Mouse (Mus musculus) embryonic facial prominence, embryonic 15.5 days (tissue): ENCODE measurements around the gene Fstl3. TPM values are rescaled to one million over a fixed set of nuclear protein-coding genes. Genes with fewer than 3 reads are reported as not detected.

Experiments
- ATAC-seq: fragments of 200-750 bp; cut with Nextera tagmentation; 2 replicates; pipeline ENCODE4 v1.8.0; 2017; ENCODE audit warnings: low read depth, moderate TSS enrichment; ENCODE audit not compliant: insufficient number of reproducible peaks, low FRiP score, low TSS enrichment
- H3K27ac ChIP-seq: fragments of 300-500 bp; sonication (generic); replicated peaks from 2 replicates; pipeline ENCODE4 v1.5.1; 2015; ENCODE audit warnings: mild to moderate bottlenecking, inconsistent platforms
- H3K27me3 ChIP-seq: fragments of 300-500 bp; sonication (generic); 2 replicates; pipeline ENCODE4 v1.6.1; 2015; ENCODE audit warnings: inconsistent platforms
- H3K36me3 ChIP-seq: fragments of 300-500 bp; sonication (generic); 2 replicates; pipeline ENCODE4 v1.6.1; 2015; ENCODE audit warnings: mild to moderate bottlenecking, inconsistent platforms
- H3K4me1 ChIP-seq: fragments of 300-500 bp; sonication (generic); 2 replicates; pipeline ENCODE4 v1.6.1; 2015; ENCODE audit warnings: inconsistent platforms
- H3K4me2 ChIP-seq: fragments of 300-500 bp; sonication (generic); replicated peaks from 2 replicates; pipeline ENCODE4 v1.6.1; 2015; ENCODE audit warnings: mild to moderate bottlenecking, inconsistent platforms
- H3K4me3 ChIP-seq: fragments of 300-500 bp; sonication (generic); replicated peaks from 2 replicates; pipeline ENCODE4 v1.5.1; 2015; ENCODE audit warnings: mild to moderate bottlenecking, inconsistent platforms
- H3K9ac ChIP-seq: fragments of 300-500 bp; sonication (generic); 2 replicates; pipeline ENCODE4 v1.6.1; 2015; ENCODE audit warnings: inconsistent platforms
- H3K9me3 ChIP-seq: fragments of 300-500 bp; sonication (generic); replicated peaks from 2 replicates; pipeline ENCODE4 v1.6.1; 2016; ENCODE audit warnings: inconsistent platforms
- WGBS: fragments of 180-500 bp; shearing (Covaris S2); methylation state at CpG from one replicate; pipeline ENCODE4 v1.1.7; 2015; 5-methylcytosine and 5-hydroxymethylcytosine counted together
- polyA plus RNA-seq: library from polyadenylated mRNA; unstranded; fragments of >200 nt; fragmentation: Nextera tagmentation; extraction: Ambion mirVana; gene quantifications from 2 replicates; pipeline ENCODE4 v1.2.1, GENCODE M21; 2015

The Fstl3 gene
- polyA plus RNA-seq, 1 experiment from 2014 or later: 20.2 TPM

DNA sequence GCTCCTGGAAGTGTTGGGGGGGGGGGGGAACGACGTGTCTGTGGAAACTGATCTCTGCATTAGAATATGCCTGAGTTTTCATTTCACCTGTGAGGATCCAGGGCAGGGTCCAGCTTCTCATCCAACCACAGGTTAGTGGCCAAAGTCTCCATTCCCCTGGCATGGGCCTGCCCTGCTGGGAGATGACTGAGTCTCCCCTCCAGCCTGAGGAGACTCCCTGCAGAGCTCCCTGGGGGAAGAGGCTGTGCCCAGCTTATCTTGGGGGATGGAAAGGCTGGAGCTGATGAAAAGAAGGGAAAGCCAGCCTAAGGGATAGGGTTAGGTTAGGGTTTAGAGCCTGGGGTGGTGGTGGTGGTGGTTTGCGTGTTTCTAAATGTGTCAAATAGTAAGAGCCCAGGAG lies 24.8 kb downstream of the Fstl3 start:
- H3K9ac ChIP-seq: no peak overlapping the region
- no peak overlapping the region for H3K4me3 ChIP-seq
- no peak overlapping the region for H3K4me2 ChIP-seq
- no peak for ATAC-seq
- H3K27ac ChIP-seq: no peak overlapping the region
- no peaks in the 10 kb centered on the region for H3K36me3 ChIP-seq
- H3K27me3 ChIP-seq: no peaks in the 10 kb centered on the region
- H3K4me1 ChIP-seq: peaks cover 41% of the 10 kb centered on the region
- 39% methylated on average over 3 of the region's 3 CpGs for WGBS
- no peaks in the 10 kb centered on the region for H3K9me3 ChIP-seq

DNA sequence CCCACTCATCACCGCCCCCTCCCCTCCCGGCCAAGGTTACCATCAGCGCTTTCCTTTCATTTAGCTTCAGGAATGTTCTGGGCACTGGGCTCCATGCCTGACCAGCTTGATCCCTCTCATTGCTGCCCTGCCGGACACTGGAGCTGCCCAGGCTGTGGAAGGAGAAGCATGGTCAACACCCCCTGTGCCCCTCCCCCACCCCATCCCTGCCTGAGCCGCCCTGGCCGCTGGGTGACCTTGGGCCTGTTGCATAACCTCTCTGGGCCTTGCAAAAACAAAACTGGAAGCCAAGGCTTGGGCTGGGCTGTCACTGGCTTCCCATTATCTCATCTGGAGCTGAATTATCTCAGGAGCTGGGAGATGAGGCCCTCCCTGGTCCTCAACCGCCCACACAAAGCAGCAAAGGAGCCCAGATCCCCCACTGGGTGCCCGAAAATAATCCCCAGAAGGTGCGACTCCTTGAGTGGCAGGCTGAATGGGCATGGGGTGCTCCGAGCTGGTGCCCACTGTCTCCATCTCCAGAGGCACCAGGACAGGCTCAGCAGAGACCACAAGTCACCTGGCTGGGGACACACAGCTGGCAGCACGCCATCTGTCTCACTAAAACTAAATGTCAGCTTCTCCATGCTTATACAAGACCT lies 25.4 kb downstream of the Fstl3 start:
- Histone ChIP-seq H3K4me1 (peaks cover 39% of the 10 kb centered on the region), H3K36me3 (0 out of 2 replicates have a peak, but pooled peaks cover 2% of the 10 kb centered on the region), H3K9me3 (no peaks in the 10 kb centered on the region), H3K4me3 (no peak overlapping the region), H3K4me2 (no peak overlapping the region), H3K27ac (peak overlapping the region; percentile 39; the same call in 1 of the 2 replicates), H3K9ac (no peak overlapping the region), H3K27me3 (no peaks in the 10 kb centered on the region)
- WGBS: 55% methylated on average over 11 of the region's 11 CpGs
- no peak for ATAC-seq

DNA sequence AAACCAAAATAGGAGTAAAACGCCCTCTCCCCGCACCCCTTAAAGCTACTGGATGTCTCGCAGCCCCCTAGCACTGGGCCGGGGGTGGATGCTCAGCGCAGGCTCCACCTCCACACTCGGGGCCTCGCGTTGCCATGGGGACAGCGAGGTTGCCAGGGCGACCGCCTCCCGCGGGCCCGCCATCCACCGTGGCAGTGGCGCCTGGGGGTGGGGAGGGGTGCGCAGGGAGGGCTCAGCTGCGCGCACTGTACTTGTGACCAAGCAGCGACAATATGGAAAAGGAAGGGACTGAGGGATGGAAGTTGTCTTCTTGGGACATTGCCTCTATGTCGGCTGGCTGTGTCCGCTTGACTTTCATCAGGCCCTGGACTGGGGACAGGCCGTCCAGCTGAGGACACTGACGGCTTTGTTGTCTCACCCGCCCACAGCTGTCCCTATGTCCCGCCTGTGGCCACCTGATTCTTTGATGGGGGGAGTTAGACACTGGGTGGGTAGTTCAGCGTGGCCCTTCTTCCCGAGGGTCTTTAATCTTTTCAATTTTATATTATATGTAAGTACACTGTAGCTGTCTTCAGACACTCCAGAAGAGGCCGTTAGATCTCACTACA lies 26.7 kb downstream of the Fstl3 start:
- peaks cover 34% of the 10 kb centered on the region for H3K4me1 ChIP-seq
- peak overlapping the region; percentile 13; the same call in 1 of the 2 replicates for H3K27ac ChIP-seq
- peaks cover 11% of the 10 kb centered on the region; the same call in 1 of the 2 replicates for H3K36me3 ChIP-seq
- H3K9me3 ChIP-seq: no peaks in the 10 kb centered on the region
- no peaks in the 10 kb centered on the region for H3K27me3 ChIP-seq
- no peak overlapping the region; the same call in 1 of the 2 replicates for H3K4me3 ChIP-seq
- H3K4me2 ChIP-seq: peak overlapping the region; percentile 40
- peak; percentile 69 for ATAC-seq
- H3K9ac ChIP-seq: no peak overlapping the region
- 9% methylated on average over 29 of the region's 29 CpGs for WGBS

DNA sequence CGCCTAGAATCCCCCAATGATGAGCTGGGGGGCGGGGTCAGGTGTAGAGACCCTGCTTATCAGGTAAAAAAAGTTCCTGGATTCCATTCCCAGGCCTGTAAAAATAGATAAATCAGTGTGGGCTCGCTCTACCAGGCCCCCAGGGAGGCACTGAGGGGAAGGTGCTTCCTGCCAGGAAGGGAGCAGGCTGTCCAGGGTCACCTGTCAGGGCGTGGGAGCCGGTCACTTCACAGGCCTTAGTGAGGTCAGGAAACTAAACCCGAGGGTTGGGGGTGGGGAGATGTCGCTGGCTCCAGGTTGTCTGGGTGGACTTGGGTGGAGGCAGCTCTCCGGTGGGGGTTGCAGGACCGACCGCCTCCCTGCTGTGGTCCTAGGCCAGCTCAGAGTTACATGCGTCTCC lies 28.6 kb downstream of the Fstl3 start:
- Histone ChIP-seq H3K4me2 (no peak overlapping the region), H3K27ac (no peak overlapping the region), H3K4me1 (peaks cover 34% of the 10 kb centered on the region), H3K9ac (no peak overlapping the region), H3K4me3 (no peak overlapping the region), H3K27me3 (no peaks in the 10 kb centered on the region), H3K36me3 (peaks cover 19% of the 10 kb centered on the region), H3K9me3 (no peaks in the 10 kb centered on the region)
- WGBS: 55% methylated on average over 11 of the region's 11 CpGs
- ATAC-seq: no peak

GRCm38 (mm10) chr10:79806331-79806730 lies 29.3 kb downstream of the Fstl3 start:
- WGBS: 85% methylated on average over 9 of the region's 9 CpGs
- no peak overlapping the region for H3K27ac ChIP-seq
- H3K9me3 ChIP-seq: no peaks in the 10 kb centered on the region
- peaks cover 31% of the 10 kb centered on the region for H3K4me1 ChIP-seq
- H3K27me3 ChIP-seq: no peaks in the 10 kb centered on the region
- peaks cover 24% of the 10 kb centered on the region for H3K36me3 ChIP-seq
- ATAC-seq: no peak
- no peak overlapping the region for H3K9ac ChIP-seq
- H3K4me2 ChIP-seq: no peak overlapping the region
- no peak overlapping the region for H3K4me3 ChIP-seq

DNA sequence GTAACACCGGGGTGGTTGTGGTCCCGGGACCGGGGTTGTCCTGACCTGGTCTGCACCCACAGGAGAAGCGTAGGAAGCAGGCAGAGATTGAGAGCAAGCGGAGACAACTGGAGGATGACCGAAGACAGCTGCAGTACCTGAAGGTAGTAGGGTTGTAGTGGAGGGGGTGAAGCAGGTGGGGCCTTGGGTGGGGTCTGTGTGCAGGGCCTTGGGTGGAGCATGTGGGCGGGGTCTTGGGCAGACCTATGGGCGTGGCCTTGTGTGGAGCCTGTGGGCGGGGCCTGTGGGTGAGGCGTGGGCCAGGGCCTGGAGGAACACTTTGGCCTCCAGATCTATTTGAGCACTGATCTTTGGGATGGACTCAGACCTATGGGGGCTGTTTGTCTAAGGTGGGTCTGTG lies 29.9 kb downstream of the Fstl3 start:
- Histone ChIP-seq H3K4me2 (no peak overlapping the region), H3K9me3 (no peaks in the 10 kb centered on the region), H3K36me3 (peaks cover 28% of the 10 kb centered on the region), H3K4me3 (no peak overlapping the region), H3K4me1 (peaks cover 28% of the 10 kb centered on the region), H3K27me3 (no peaks in the 10 kb centered on the region), H3K27ac (no peak overlapping the region), H3K9ac (no peak overlapping the region)
- WGBS: 75% methylated on average over 10 of the region's 10 CpGs
- ATAC-seq: no peak

DNA sequence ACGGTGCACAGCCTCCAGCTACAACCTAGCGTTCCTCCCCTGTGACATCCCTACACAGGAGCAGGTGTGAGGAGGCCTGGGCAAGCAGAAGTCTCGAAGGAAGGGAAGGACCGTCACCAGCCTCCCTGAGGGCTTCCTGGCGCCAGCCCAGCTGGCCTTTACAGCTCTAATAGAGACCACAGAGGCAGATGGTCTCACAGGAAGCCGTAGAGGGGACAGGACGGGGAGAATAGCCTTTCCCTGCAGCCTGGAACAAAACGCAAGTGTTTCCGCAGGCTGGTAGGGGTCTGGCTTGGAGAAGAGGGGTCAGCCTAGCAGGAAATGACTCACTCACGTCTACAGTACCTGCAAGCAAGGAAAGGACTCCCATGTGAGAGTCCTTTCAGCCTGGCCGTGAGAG lies 30.8 kb downstream of the Fstl3 start:
- 0 out of 2 replicates have a peak, but pooled peaks have one; percentile 20 for ATAC-seq
- Histone ChIP-seq H3K27me3 (no peaks in the 10 kb centered on the region), H3K27ac (peak overlapping the region; percentile 55; the same call in 1 of the 2 replicates), H3K4me1 (peaks cover 19% of the 10 kb centered on the region), H3K9me3 (no peaks in the 10 kb centered on the region), H3K9ac (no peak overlapping the region), H3K4me2 (no peak overlapping the region), H3K36me3 (peaks cover 28% of the 10 kb centered on the region), H3K4me3 (no peak overlapping the region)
- 47% methylated on average over 11 of the region's 11 CpGs for WGBS

DNA sequence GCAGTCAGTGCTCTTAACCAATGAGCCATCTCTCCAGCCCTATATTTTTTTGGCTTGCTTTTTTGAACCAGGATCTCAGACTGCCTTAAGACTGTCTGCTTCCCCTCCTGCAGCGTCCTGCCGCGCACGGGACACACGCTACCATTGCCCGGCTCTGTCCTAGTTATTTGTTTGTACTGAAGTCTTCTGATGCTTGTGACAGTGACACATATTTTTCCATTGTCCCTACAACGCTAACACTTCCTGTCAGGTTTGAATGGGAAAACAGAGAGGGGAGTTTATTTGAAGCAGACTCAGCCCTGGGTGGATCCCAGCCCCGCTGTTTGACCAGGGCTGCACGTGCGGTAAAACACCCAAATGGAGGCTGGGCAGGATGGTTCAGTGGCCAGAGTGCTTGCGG lies 31.7 kb downstream of the Fstl3 start:
- Histone ChIP-seq H3K36me3 (peaks cover 28% of the 10 kb centered on the region), H3K9me3 (no peaks in the 10 kb centered on the region), H3K4me1 (peaks cover 11% of the 10 kb centered on the region), H3K9ac (no peak overlapping the region), H3K27ac (peak overlapping the region; percentile 55; the same call in 1 of the 2 replicates), H3K4me2 (no peak overlapping the region), H3K4me3 (no peak overlapping the region), H3K27me3 (no peaks in the 10 kb centered on the region)
- no peak for ATAC-seq
- 86% methylated on average over 11 of the region's 11 CpGs for WGBS

GRCm38 (mm10) chr10:79811736-79812637 lies 34.9 kb downstream of the Fstl3 start:
- no peaks in the 10 kb centered on the region for H3K27me3 ChIP-seq
- H3K36me3 ChIP-seq: peaks cover 49% of the 10 kb centered on the region
- no peak overlapping the region for H3K27ac ChIP-seq
- WGBS: 33% methylated on average over 15 of the region's 15 CpGs
- no peak for ATAC-seq
- no peak overlapping the region for H3K9ac ChIP-seq
- no peaks in the 10 kb centered on the region for H3K9me3 ChIP-seq
- peaks cover 1% of the 10 kb centered on the region; the same call in 1 of the 2 replicates for H3K4me1 ChIP-seq
- no peak overlapping the region for H3K4me2 ChIP-seq
- H3K4me3 ChIP-seq: no peak overlapping the region

GRCm38 (mm10) chr10:79814271-79814842 lies 37.3 kb downstream of the Fstl3 start:
- ATAC-seq: no peak
- peaks cover 7% of the 10 kb centered on the region for H3K4me1 ChIP-seq
- no peaks in the 10 kb centered on the region for H3K27me3 ChIP-seq
- 82% methylated on average over 5 of the region's 5 CpGs for WGBS
- H3K27ac ChIP-seq: no peak overlapping the region
- peaks cover 44% of the 10 kb centered on the region for H3K36me3 ChIP-seq
- no peaks in the 10 kb centered on the region for H3K9me3 ChIP-seq
- H3K4me2 ChIP-seq: no peak overlapping the region
- H3K4me3 ChIP-seq: no peak overlapping the region
- H3K9ac ChIP-seq: no peak overlapping the region
